Mouse (Mus musculus) thymus, postnatal 10 days (tissue): ENCODE measurements at regions not wholly inside any gene's neighbourhood (a gene's known extent, or its start where the extent isn't known, plus 50 kb on each side); places are given as distances from the start of the nearest gene placed in this dataset.
"Not testable (repeated sequence)": the region's sequence is repeated elsewhere in the genome, so short reads cannot be mapped to it uniquely, and the experiment has no call there.

Source experiments
- DNase-seq, 2 experiments: peaks; one replicate each; pipeline ENCODE4 v3.0.0; 2021; ENCODE audit warnings: low spot score in 2 of 2

- DNase-seq = no peak
Observed at GRCm38 (mm10) chr12:29049801-29050200, 298.2 kb downstream of the Eipr1 start.

- no peak for DNase-seq
Observed at GRCm38 (mm10) chr12:29050516-29051251, 299.1 kb downstream of the Eipr1 start.

GRCm38 (mm10) chr12:29054367-29054766 is 302.8 kb downstream of the Eipr1 start:
- peak; percentile 10 to 12 for DNase-seq

- DNase-seq = no peak
Observed at GRCm38 (mm10) chr12:29062025-29062637, 310.5 kb downstream of the Eipr1 start.

GRCm38 (mm10) chr12:29062801-29063200 is 311.2 kb downstream of the Eipr1 start:
- no peak for DNase-seq

GRCm38 (mm10) chr12:29068180-29068579 is 316.6 kb downstream of the Eipr1 start:
- peak in 1 of 2 experiments; percentile 19 for DNase-seq

GRCm38 (mm10) chr12:29075096-29075852 is 323.7 kb downstream of the Eipr1 start:
- no peak for DNase-seq

- DNase-seq = no peak
Observed at GRCm38 (mm10) chr12:29076606-29077005, 325.0 kb downstream of the Eipr1 start.

- DNase-seq = no peak
Observed at GRCm38 (mm10) chr12:29079011-29079410, 327.4 kb downstream of the Eipr1 start.

GRCm38 (mm10) chr12:29083426-29084221 is 332.0 kb downstream of the Eipr1 start:
- peak; percentile 48 to 56 for DNase-seq

- DNase-seq = not testable (repeated sequence)
Observed at GRCm38 (mm10) chr12:29087245-29087644, 335.6 kb downstream of the Eipr1 start.

- DNase-seq = no peak
Observed at GRCm38 (mm10) chr12:29089634-29090033, 338.0 kb downstream of the Eipr1 start.

GRCm38 (mm10) chr12:29090451-29090850 is 338.8 kb downstream of the Eipr1 start:
- DNase-seq = no peak

- no peak for DNase-seq
Observed at GRCm38 (mm10) chr12:29095406-29096032, 343.9 kb downstream of the Eipr1 start.

GRCm38 (mm10) chr12:29096033-29096913 is 344.7 kb downstream of the Eipr1 start:
- DNase-seq = peak in 1 of 2 experiments; percentile 11

GRCm38 (mm10) chr12:29100042-29100570 is 348.5 kb downstream of the Eipr1 start:
- DNase-seq = no peak

- DNase-seq = no peak
Observed at GRCm38 (mm10) chr12:29106893-29107719, 355.5 kb downstream of the Eipr1 start.

- DNase-seq = no peak
Observed at GRCm38 (mm10) chr12:29107720-29108051, 356.1 kb downstream of the Eipr1 start.

- no peak for DNase-seq
Observed at GRCm38 (mm10) chr12:29118336-29118735, 366.7 kb downstream of the Eipr1 start.
